Mouse (Mus musculus): ENCODE results near the gene Arhgap1.
A peak's percentile ranks its signal among the peaks of the same experiment; 100 is the strongest.

Arhgap1 gene

DNA sequence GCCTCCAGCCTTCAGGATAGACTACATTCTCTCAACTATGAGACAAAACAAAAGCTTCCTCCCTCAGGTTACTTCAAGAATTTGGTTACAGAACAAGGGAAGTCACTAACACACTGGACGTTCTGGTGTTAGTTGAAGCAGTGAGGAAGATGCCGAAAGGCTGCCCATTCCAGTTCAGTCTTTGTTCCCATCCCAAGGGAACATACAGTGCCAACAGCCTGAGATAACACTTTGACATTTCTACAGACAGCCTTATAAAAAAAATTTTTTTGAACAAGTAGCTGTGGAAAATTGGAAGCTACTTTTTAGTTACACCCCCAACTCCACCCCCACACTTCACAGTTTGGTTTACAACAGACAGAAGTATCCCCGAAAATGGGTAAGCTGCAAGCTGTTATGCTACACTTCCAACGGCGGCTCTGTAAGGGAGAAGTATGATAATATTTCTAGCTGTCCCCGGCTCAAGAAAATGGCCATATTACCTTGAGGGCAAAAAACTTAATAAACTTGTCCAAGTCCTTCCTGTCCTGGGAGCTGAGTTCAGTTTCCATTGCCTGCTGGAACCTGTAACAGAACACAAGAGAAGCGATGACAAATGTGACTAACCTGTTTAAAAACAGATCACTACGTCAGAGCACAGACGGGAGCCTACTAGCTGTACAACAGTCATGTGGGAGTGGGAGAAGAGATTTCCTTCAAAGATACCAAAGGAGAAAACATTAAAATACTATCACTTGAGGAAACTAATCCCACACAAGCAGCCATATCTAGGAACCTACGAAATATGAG is 46.0 kb downstream of the Arhgap1 start:
- no peak for DNase-seq (ENCODE audit: low read depth in 2 of 2, low spot score in 2 of 2)

DNA sequence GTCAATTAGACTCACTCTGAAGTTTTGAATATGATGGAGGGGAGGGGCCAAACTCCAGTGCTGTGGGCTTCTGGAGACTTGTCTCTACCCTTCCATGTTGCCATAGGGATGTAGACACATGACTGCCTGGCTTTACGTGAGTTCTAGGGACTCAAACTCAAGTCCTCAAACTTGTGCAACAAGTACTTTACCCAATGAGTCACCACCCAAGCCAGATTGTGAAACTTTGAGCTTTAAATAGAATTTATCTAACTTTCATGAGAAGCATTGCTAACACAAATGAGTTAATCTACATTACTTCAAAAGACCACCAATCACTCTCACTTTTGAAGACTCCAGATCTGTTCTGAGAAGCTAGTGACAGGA is 46.5 kb downstream of the Arhgap1 start:
- no peak for DNase-seq (ENCODE audit: low read depth in 2 of 2, low spot score in 2 of 2)

DNA sequence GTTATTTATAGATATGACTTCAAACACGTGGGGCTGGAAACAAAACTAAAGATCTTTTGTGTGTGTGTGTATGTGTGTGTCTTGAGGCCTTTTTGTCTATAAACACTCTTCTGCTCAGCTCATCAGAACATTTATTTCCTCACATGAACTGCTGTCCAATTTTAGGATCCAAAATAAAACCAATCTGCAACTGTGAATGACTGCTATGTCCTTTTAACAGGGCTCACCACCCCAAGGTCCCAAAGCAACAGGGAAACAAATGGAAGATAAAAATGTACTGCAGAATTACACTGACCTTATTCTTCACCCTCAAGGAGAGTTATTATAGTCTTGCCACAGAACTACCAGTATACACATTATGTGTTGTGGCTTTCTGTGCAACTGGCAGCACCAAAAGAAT is 49.6 kb downstream of the Arhgap1 start:
- no peak for DNase-seq (ENCODE audit: low read depth in 2 of 2, low spot score in 2 of 2)

DNA sequence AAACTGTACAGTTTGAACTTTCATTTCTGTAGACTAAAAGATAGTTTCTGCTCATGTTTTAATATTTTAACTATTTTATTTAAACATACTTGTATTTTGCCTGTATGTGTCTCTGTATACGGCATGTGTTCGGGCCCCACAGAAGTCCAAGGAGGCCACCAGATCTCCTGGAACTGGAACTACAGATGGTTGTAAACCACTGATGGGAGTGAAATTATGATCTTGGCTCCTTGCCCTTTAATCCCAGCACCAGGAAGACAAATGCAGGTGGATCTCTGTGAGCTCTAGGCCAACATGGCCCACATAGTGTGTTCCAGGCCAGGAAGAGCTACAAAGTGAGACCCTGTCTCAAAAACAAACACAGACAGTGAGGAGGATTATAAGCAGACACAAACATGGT is 51.7 kb downstream of the Arhgap1 start:
- no peak for DNase-seq (ENCODE audit: low read depth in 2 of 2, low spot score in 2 of 2)

DNA sequence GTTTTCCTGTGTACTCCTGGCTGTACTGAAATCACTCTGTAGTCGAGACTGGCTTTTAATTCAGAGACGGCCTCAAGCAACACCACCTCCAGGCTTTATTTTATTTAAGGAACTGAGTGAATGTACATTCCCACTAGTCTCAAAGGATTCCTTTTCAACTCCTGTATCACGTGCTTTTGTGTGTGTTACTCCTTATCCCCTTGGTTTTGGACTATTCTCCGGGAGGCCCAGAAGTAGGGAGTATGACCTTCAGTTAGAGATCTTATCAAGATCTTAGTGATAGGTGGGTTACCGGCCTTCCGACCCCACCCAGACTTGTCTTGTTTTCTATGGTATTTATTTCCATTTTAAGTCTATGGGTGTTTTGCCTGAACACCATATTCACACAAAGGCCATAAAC is 56.1 kb downstream of the Arhgap1 start:
- no peak for DNase-seq (ENCODE audit: low read depth in 2 of 2, low spot score in 2 of 2)

DNA sequence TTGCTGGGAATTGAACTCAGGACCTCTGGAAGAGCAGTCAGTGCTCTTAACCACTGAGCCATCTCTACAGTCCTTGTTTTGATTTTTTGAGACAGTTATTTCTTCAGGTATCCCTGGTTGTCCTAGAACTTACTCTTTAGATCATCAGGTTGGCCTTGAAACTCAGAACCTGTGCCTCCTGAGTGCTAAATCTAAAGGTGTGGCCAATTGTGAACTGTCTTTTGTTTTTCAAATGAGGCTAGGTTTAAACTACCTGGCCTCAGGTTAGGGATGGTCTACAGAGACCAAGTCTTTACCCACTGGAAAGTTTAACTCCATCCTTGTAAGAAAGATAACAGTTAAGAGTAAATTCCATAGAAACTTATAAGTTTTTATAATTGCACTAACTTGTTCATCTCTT is 56.8 kb downstream of the Arhgap1 start:
- DNase-seq (ENCODE audit: low read depth in 2 of 2, low spot score in 2 of 2), result no peak

DNA sequence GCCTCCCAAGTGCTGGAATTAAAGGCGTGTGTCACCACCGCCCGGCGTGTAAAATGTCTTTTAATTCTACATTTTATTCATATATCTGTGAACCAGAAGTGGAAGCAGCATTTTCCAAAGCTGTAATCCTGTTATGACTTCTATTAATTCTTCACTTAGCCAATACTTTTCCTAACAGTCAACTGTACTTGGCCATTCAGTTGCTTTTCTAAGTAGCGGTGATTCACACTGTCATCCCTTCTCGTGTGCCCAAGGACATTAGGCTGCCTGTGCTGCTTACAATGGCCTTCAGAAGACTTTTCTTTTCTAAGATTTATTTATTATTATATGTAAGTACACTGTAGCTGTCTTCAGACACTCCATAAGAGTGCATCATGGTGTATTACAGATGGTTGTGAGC is 58.7 kb downstream of the Arhgap1 start:
- DNase-seq (ENCODE audit: low read depth in 2 of 2, low spot score in 2 of 2), result no peak

DNA sequence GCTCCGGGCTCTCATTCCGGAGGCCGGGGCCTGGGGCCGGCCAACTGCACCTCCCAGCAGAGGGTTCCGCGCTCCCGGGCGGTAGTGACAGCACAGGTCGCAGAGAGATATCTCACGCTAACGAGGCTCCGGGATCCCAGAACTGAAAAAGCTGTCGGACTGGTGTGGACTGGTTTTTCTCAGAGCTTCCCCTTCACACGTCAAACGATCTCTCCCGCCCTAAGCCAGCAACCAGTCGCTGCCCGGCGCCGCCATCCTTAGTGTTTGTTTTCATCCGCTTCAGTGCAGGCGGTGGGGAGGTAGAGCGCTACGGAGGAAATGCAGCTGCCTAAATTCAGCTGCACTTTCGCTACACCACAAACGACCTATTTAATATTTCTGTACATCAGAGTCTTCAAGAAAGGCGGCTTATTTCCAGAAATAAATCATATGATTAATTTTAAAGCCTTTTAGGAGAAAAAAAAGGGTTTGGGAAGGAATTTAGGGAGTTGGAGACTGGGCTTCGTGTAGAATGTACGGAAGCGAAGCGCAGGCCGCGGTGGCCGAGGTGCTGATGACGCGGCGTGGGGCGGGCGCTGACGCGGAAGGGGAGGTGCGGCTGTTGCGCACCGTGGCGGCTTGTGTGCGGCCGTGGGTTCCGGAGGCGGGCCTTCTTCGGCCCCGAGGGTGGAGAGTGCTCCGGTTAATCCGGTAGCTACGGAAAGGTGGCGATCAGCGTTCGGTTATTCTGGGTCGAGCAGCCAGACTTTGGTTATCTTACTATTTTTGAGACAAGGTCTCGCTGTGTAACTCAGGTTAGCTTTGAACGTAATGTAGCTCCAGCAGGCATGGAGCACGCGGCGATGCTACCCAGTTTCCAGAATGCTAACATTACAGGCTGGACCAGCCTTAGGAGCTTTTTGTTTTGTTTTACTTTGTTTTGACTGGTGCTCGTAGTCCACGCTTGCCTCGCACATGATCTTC is 60.9 kb downstream of the Arhgap1 start, which contains the start of the genes Atg13 and Harbi1:
Atg13 (minus strand) TSS at position 305 of the 963 bp plus-strand sequence.
Harbi1 (plus strand) TSS at position 581 of the 963 bp plus-strand sequence.
- peak; percentile 90 to 91 for DNase-seq (ENCODE audit: low read depth in 2 of 2, low spot score in 2 of 2)

DNA sequence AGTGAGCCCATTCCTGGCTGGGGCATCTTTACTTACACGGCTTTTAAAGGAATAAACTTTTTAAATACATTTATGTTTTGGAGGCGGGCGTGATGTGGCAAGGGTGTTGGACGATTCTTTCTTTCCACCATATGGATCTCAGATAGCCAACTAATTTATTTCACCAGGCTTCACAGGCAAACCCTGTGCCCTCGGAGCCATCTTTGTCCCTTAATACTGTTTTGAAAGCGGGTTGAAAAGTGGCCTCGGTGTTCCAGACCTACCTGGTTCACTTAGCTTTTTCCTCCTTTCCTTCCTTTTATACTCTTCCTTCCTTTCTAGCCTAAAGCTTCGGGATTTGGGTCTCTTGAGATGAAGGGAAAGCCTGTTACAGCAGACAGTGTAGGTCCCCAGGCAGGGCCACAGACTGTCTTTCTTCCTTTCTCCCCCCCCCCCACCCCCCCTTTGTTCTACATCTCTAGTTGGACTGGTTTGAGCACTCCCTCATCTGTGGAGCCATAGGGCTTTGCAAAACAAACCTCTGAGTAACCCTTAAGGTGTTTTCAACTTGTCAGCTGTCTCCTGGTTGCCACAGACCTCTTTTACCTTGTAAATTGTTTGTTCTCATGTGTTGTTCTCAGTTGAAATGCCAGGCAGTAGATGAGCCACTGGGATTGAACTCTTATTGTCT is 61.7 kb downstream of the Arhgap1 start:
- peak in 1 of 2 experiments; percentile 5 for DNase-seq (ENCODE audit: low read depth in 2 of 2, low spot score in 2 of 2)

DNA sequence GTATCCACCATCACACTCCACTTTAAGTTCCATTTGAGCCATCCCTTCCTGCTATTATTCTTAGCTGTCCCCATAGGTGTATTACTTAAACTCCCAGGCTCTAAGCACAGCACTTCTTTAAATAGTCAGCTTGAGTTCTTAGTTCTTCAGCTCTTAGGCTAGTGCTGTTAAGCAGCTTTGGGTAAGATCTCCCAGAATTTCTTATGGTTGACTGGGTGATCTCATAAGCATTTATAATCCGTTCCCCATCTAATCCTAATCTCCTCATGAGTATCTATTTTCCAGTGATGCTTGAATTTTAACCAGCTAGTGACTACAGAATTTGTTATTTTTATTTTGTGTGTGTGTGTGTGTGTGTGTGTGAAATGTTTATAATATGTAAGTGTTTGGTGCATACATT is 65.3 kb downstream of the Arhgap1 start:
- DNase-seq (ENCODE audit: low read depth in 2 of 2, low spot score in 2 of 2), result no peak

DNA sequence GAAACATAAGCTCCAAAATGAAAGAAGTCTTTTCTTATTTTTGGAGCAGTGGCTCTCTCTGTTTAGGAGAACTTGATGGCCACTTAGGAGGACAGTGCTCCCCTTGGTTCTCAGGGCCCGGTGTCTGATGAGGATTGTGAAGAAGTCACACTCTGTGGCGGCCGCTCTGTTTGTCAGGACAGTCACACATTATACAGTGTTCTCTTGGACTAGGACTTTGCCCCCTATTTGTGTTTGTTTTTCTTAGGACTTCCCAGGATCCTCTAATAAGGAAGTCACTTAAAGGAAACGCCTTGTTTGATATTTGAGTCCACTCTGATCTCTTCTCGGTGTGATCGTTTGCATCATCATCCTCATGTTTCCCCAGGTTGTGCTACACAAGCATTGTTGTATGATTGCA is 68.6 kb downstream of the Arhgap1 start:
- no peak for DNase-seq (ENCODE audit: low read depth in 2 of 2, low spot score in 2 of 2)

Measured in CD8-positive naive resting alpha-beta T cell, adult 2 months (primary cell).